Mouse (Mus musculus): ENCODE data around the gene Pde6g. TPM values are rescaled to one million over a fixed set of nuclear protein-coding genes. Genes with fewer than 3 reads are reported as not detected.

Gene Pde6g
- total RNA-seq (2023): 0.80 TPM

GRCm38 (mm10) chr11:120453306-120453705, at the start of gene Pde6g:
Gene Pde6g, minus strand, starts transcription at chr11:120453500.

GRCm38 (mm10) chr11:120491317-120492023, 38.2 kb upstream of the Pde6g start, which contains the start of gene Slc25a10:
Gene Slc25a10, plus strand, starts transcription at chr11:120491840.

DNA sequence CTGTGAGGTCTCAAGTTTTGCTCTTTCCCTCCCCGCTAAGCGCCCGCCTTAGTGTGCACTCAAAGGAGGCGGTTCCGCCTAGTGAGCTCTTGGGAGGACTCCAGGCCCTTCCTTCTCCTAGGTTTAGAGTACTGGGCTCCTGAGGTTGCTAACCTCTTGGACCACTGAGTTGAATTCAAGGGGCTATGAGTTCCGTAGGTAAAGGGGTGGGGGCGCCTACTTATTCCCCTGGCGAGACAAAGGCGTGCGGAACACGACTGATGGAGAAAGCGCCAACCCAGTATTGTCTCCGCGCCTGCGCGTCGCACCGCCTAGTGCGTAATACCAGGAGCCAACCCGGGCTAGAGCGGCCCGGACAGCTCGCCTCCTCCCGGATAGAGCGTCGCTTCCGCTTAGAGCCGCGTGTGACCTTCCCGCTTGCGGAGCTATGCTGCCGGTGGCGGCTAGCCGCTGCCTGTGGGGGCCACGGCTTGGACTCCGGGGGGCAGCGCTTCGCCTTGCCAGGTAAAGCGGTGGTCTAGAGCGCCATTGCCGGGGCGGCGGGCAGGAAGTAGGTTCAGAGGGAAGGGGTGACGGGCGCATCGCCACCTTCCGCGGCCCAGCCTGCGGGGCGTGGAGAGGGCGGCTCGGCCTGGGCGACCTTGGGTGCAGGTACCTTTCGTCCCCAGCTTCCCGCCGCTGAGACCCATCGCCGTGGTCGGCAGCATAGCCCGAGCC, 31.1 kb upstream of the Pde6g start, which contains the start of gene Mrpl12:
Gene Mrpl12 (plus strand): TSS at position 349 of the 717 bp plus-strand sequence.

GRCm38 (mm10) chr11:120467051-120467735, 13.9 kb upstream of the Pde6g start, which contains the start of gene Arl16:
Gene Arl16, minus strand, starts transcription at chr11:120467607.

GRCm38 (mm10) chr11:120457772-120458751, 4.8 kb upstream of the Pde6g start, which contains the start of the genes Oxld1 and Ccdc137:
Gene Oxld1, minus strand, starts transcription at chr11:120458068.
Gene Ccdc137, plus strand, starts transcription at chr11:120458115.

DNA sequence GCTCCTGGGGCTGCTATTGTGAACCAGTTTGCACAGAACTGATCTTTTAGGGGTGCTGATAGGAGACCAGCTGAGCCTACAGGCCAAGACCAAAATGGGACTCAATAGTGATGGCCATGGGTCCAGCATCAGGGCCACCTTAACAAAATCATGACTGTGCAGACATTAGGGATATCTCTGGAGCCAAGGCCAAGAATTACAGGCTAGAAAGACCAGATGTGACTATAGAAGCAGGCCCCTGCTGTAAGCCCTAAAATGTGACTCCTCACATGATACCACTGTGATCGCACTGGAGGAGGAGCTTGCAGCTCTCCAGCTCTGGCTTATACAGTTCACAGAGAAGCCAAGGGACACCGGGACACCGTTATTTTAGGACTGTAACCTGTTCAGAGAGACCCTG, 11.0 kb downstream of the Pde6g start, which contains the start of gene Tspan10:
Gene Tspan10 (plus strand): TSS at position 301 of the 400 bp plus-strand sequence.

DNA sequence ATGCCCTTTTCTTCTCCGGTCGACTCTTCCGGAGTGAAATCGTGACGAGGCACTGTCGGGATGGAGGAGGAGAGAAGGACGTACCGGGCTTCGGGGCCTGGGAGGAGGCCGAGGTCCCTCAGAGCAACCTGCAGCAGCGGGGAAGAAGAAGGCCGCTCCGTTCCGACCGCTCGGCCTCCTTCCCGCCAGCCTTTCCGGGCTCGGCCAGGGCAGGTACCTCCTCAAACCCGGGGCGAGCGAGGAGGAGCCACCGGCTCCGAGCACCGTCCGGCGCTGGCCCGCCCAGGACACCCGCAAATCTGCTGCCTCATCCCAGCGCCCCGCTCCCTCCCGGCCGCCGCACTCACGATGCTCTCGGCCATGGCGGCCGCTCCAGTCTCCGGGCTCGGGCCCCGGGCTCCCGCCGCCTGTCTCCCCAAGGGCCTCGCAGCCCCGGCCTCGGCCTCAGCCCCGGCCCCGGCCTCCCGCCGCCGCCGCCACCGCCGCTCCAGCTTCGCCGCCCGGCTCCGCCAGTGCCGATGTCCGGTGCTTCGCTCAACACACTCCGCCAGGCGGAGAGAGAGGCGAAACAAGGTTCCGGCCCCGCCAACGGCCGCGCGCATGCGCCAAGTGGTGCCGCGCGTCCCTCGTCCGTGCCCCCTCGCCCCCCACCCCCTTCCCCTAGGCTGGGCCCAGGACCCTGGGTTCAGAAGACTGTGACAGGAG, 16.0 kb downstream of the Pde6g start, which contains the start of gene Nploc4:
Gene Nploc4 (minus strand): TSS at position 557 of the 705 bp plus-strand sequence.

Other genes with a start within 250 kb of the Pde6g start
- gene Bahcc1, start 220.6 kb downstream of the Pde6g start, total RNA-seq (2023): 0.56 TPM
- 1,308 TPM for gene Actg1, start 105.0 kb downstream of the Pde6g start, total RNA-seq (2023)
- gene Fscn2, start 92.0 kb downstream of the Pde6g start, total RNA-seq (2023): not detected
- 28.0 TPM for gene Faap100, start 74.7 kb downstream of the Pde6g start, total RNA-seq (2023)
- gene Nploc4, start 15.8 kb downstream of the Pde6g start, total RNA-seq (2023): 55.1 TPM
- 46.6 TPM for gene Tspan10, start 10.9 kb downstream of the Pde6g start, total RNA-seq (2023)
- gene Oxld1, start 4.6 kb upstream of the Pde6g start, total RNA-seq (2023): 7.1 TPM
- 32.2 TPM for gene Ccdc137, start 4.6 kb upstream of the Pde6g start, total RNA-seq (2023)
- gene Arl16, start 14.1 kb upstream of the Pde6g start, total RNA-seq (2023): 13.4 TPM
- 28.5 TPM for gene Mrpl12, start 31.1 kb upstream of the Pde6g start, total RNA-seq (2023)
- gene Slc25a10, start 38.3 kb upstream of the Pde6g start, total RNA-seq (2023): 9.7 TPM
- not detected for gene Gcgr, start 77.2 kb upstream of the Pde6g start, total RNA-seq (2023)
- gene Mcrip1, start 96.2 kb upstream of the Pde6g start, total RNA-seq (2023): 36.1 TPM
- gene Ppp1r27, start 97.6 kb upstream of the Pde6g start, total RNA-seq (2023): not detected
- 123 TPM for gene P4hb, start 119.8 kb upstream of the Pde6g start, total RNA-seq (2023)
- gene Arhgdia, start 128.1 kb upstream of the Pde6g start, total RNA-seq (2023): 404 TPM
- gene Alyref, start 144.9 kb upstream of the Pde6g start, total RNA-seq (2023): 109 TPM
- gene Anapc11, start 144.9 kb upstream of the Pde6g start, total RNA-seq (2023): 71.8 TPM
- 3.8 TPM for gene Npb, start 155.0 kb upstream of the Pde6g start, total RNA-seq (2023)
- gene Pcyt2, start 164.4 kb upstream of the Pde6g start, total RNA-seq (2023): 153 TPM
- 131 TPM for gene Sirt7, start 171.7 kb upstream of the Pde6g start, total RNA-seq (2023)
- 39.8 TPM for gene Mafg, start 180.1 kb upstream of the Pde6g start, total RNA-seq (2023)
- gene Pycr1, start 190.3 kb upstream of the Pde6g start, total RNA-seq (2023): 1.2 TPM
- not detected for gene Myadml2, start 194.7 kb upstream of the Pde6g start, total RNA-seq (2023)
- not detected for gene Notum, start 207.7 kb upstream of the Pde6g start, total RNA-seq (2023)
- 126 TPM for gene Aspscr1, start 219.5 kb upstream of the Pde6g start, total RNA-seq (2023)

Measured in CD4-positive naive resting alpha-beta T cell, adult 57 days (primary cell).